Mouse (Mus musculus) kidney, embryonic 15.5 days (tissue): ENCODE results near the gene Arl14ep. TPM values are rescaled to one million over a fixed set of nuclear protein-coding genes. Genes with fewer than 3 reads are reported as not detected.
"Not testable (repeated sequence)": the region's sequence is repeated elsewhere in the genome, so short reads cannot be mapped to it uniquely, and the experiment has no call there.

Experiments
- ATAC-seq: fragments of 200-750 bp; cut with Nextera tagmentation; replicated peaks from 2 replicates; pipeline ENCODE4 v1.8.0; 2017; ENCODE audit warnings: moderate TSS enrichment; ENCODE audit not compliant: low FRiP score
- H3K27ac ChIP-seq: fragments of 300-500 bp; sonication (generic); 2 replicates; pipeline ENCODE4 v1.5.1; 2015; ENCODE audit warnings: mild to moderate bottlenecking, inconsistent platforms
- H3K27me3 ChIP-seq: fragments of 300-500 bp; sonication (generic); 2 replicates; pipeline ENCODE4 v1.6.1; 2015; ENCODE audit warnings: inconsistent platforms
- H3K36me3 ChIP-seq: fragments of 300-500 bp; sonication (generic); 2 replicates; pipeline ENCODE4 v1.6.1; 2015; ENCODE audit warnings: inconsistent platforms
- H3K4me1 ChIP-seq: fragments of 300-500 bp; sonication (generic); 2 replicates; pipeline ENCODE4 v1.6.1; 2015; ENCODE audit warnings: inconsistent platforms
- H3K4me2 ChIP-seq: fragments of 300-500 bp; sonication (generic); 2 replicates; pipeline ENCODE4 v1.6.1; 2015; ENCODE audit warnings: moderate library complexity, mild to moderate bottlenecking, inconsistent platforms
- H3K4me3 ChIP-seq: fragments of 300-500 bp; sonication (generic); replicated peaks from 2 replicates; pipeline ENCODE4 v1.5.1; 2015; ENCODE audit warnings: mild to moderate bottlenecking, inconsistent platforms
- H3K9ac ChIP-seq: fragments of 300-500 bp; sonication (generic); 2 replicates; pipeline ENCODE4 v1.6.1; 2015; ENCODE audit warnings: mild to moderate bottlenecking, inconsistent platforms
- H3K9me3 ChIP-seq: fragments of 300-500 bp; sonication (generic); replicated peaks from 2 replicates; pipeline ENCODE4 v1.6.1; 2016; ENCODE audit warnings: inconsistent platforms
- WGBS: fragments of 180-500 bp; shearing (Covaris S2); methylation state at CpG from one replicate; pipeline ENCODE4 v1.1.7; 2015; ENCODE audit warnings: mixed read lengths; 5-methylcytosine and 5-hydroxymethylcytosine counted together
- polyA plus RNA-seq: library from polyadenylated mRNA; unstranded; fragments of >200 nt; fragmentation: Nextera tagmentation; extraction: Ambion mirVana; gene quantifications from 2 replicates; pipeline ENCODE4 v1.2.1, GENCODE M21; 2015

Arl14ep gene
- polyA plus RNA-seq, result 49.9 TPM in 2 replicates

- Histone ChIP-seq H3K4me1 (peaks cover 7% of the 10 kb centered on the region), H3K36me3 (peaks cover 3% of the 10 kb centered on the region; the same call in 1 of the 2 replicates), H3K9me3 (no peaks in the 10 kb centered on the region), H3K27me3 (no peaks in the 10 kb centered on the region), H3K27ac (peak within 1 kb of the TSS; percentile 33), H3K4me2 (peak within 1 kb of the TSS; percentile 72), H3K9ac (peak within 1 kb of the TSS; percentile 66), H3K4me3 (peak within 1 kb of the TSS; percentile 58)
- peak; percentile 98 for ATAC-seq
- WGBS, result under 1% methylated on average over 36 of the region's 36 CpGs
These were observed at the start of gene Arl14ep for GRCm38 (mm10) chr2:106973959-106974639. Gene Arl14ep, minus strand, starts transcription at chr2:106974424.

DNA sequence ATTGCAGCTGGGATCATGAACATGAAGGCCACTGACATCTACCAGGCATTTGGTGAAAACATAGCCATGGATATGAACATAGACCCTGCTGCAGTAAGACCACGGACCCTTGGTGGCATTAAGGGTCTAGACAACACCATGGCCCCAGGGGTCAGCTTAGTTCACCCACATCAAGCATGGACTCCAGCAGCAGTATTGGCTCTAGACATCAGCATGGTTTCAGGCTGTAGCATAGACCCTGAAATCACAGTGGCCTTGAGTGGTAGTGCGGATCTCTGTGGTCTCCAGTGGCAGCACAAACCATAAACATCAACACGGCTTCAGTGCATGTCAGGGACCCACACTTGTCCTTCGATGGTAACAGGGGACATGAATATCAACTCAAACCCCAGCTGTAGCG, 48.5 kb upstream of the Arl14ep start:
- Histone ChIP-seq H3K4me3 (no peak overlapping the region), H3K27ac (no peak overlapping the region), H3K9ac (no peak overlapping the region), H3K36me3 (no peaks in the 10 kb centered on the region), H3K27me3 (no peaks in the 10 kb centered on the region), H3K4me2 (no peak overlapping the region), H3K4me1 (no peaks in the 10 kb centered on the region), H3K9me3 (no peaks in the 10 kb centered on the region)
- no peak for ATAC-seq
- WGBS, result 94% methylated on average over 5 of the region's 5 CpGs

- H3K9ac ChIP-seq, result no peak overlapping the region
- no peak overlapping the region for H3K4me2 ChIP-seq
- 35% methylated on average over 2 of the region's 2 CpGs for WGBS
- ATAC-seq, result no peak
- no peaks in the 10 kb centered on the region for H3K27me3 ChIP-seq
- no peaks in the 10 kb centered on the region for H3K4me1 ChIP-seq
- H3K36me3 ChIP-seq, result no peaks in the 10 kb centered on the region
- no peak overlapping the region for H3K27ac ChIP-seq
- no peak overlapping the region for H3K4me3 ChIP-seq
- no peaks in the 10 kb centered on the region for H3K9me3 ChIP-seq
These were observed 45.1 kb upstream of the Arl14ep start for GRCm38 (mm10) chr2:107019331-107019730.

DNA sequence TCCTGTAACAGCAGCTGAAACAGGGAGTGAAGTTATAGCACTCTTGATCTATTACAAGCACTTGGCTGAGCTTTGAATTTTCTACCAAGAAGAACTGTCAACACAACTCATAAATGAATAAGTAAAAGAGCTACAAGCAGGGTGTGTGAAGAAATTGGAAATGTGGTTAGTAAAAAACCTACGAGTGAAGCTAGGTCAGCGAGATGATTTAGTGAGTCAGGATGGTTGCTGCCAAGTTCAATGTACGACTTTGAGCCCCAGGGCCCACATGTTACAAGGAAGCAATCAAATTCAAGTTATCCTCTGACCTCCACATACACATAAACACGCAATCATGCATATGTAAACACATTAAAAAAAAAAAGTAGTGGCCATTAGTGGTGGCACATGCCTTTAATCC, 38.9 kb upstream of the Arl14ep start:
- Histone ChIP-seq H3K9ac (no peak overlapping the region), H3K4me1 (no peaks in the 10 kb centered on the region), H3K4me3 (no peak overlapping the region), H3K4me2 (no peak overlapping the region), H3K36me3 (no peaks in the 10 kb centered on the region), H3K27me3 (no peaks in the 10 kb centered on the region), H3K9me3 (no peaks in the 10 kb centered on the region), H3K27ac (no peak overlapping the region)
- WGBS, result 78% methylated on average over 4 of the region's 4 CpGs
- no peak for ATAC-seq

GRCm38 (mm10) chr2:107012318-107012717, 38.1 kb upstream of the Arl14ep start:
- Histone ChIP-seq H3K9ac (no peak overlapping the region), H3K9me3 (no peaks in the 10 kb centered on the region), H3K4me3 (no peak overlapping the region), H3K4me1 (no peaks in the 10 kb centered on the region), H3K4me2 (no peak overlapping the region), H3K36me3 (no peaks in the 10 kb centered on the region), H3K27me3 (no peaks in the 10 kb centered on the region), H3K27ac (no peak overlapping the region)
- no peak for ATAC-seq
- WGBS, result 84% methylated on average over 4 of the region's 4 CpGs

DNA sequence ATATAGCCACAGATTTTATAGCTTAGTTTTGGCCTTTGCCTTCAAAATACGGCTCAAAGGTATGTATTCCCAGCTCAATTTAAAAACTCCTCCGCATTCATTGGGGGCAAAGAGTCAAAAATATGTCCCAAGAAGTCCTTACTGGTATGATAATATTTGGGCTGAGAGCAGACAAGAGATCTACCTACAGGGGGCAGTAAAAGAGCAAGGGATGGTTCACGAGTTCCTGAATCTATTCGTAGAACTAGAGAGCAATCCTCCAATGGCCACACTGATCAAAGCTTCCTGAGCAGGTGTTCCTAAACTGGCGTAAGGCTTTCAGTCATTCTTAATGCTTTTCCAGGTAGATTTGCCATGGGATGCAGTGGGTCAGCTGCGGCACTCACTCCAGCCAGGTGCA, 35.9 kb upstream of the Arl14ep start:
- Histone ChIP-seq H3K9me3 (no peaks in the 10 kb centered on the region), H3K4me1 (no peaks in the 10 kb centered on the region), H3K4me2 (no peak overlapping the region), H3K27me3 (no peaks in the 10 kb centered on the region), H3K27ac (no peak overlapping the region), H3K9ac (no peak overlapping the region), H3K36me3 (no peaks in the 10 kb centered on the region), H3K4me3 (no peak overlapping the region)
- 84% methylated on average over 6 of the region's 6 CpGs for WGBS
- no peak for ATAC-seq

DNA sequence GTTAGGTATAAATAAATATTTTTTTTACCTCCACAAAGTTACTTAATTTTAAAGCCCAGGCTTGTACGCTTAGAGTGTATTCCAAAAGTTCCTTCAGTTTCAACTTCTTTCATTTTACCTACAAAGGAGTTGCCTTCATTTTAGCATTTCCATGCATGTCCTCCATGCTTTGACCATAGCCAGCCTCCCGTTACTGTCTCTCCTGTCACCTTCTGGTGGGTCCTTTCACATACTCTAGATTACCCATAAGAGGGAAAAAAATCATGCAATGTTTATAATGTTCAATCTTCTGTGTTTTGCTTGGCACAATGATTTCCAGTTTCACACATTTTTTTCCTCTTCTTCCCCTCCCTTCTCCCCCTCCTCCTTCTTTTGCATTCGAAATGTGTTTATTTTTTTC, 32.2 kb upstream of the Arl14ep start:
- Histone ChIP-seq H3K27ac (no peak overlapping the region), H3K36me3 (no peaks in the 10 kb centered on the region), H3K9me3 (no peaks in the 10 kb centered on the region), H3K4me2 (no peak overlapping the region), H3K4me3 (no peak overlapping the region), H3K4me1 (no peaks in the 10 kb centered on the region), H3K9ac (no peak overlapping the region), H3K27me3 (no peaks in the 10 kb centered on the region)
- WGBS, result 74% methylated on average over 3 of the region's 3 CpGs
- ATAC-seq, result no peak

- H3K4me3 ChIP-seq, H3K36me3 ChIP-seq, ATAC-seq, H3K4me2 ChIP-seq, H3K9ac ChIP-seq, H3K9me3 ChIP-seq, H3K27me3 ChIP-seq, H3K27ac ChIP-seq, H3K4me1 ChIP-seq: not testable (repeated sequence)
- WGBS, result 84% methylated on average over 4 of the region's 4 CpGs
These were observed 31.7 kb upstream of the Arl14ep start for GRCm38 (mm10) chr2:107005876-107006275.

DNA sequence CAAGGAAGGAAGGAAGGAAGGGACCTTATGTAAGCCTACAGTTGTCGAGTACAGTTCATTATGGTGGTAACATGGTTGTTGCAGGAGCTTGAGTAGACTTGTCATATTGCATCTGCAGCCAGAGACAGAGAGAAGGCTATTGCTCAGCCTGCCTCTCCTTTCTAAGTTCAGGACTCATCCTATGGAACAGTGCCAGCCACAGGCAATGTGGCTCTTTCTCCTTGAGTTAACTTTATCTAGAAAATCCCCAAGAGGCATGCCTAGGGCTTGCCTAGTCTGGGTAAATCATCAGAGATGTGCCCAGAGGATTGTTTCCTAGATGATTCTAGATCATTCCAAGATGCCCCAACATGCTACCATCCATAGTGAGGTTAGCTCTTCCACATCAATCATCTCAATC, 17.0 kb upstream of the Arl14ep start:
- 79% methylated on average over 1 of the region's 1 CpGs for WGBS
- Histone ChIP-seq H3K4me1 (no peaks in the 10 kb centered on the region), H3K9ac (no peak overlapping the region), H3K4me2 (no peak overlapping the region), H3K36me3 (no peaks in the 10 kb centered on the region), H3K9me3 (no peaks in the 10 kb centered on the region), H3K27ac (no peak overlapping the region), H3K27me3 (no peaks in the 10 kb centered on the region), H3K4me3 (no peak overlapping the region)
- no peak for ATAC-seq

GRCm38 (mm10) chr2:106984945-106985344, 10.7 kb upstream of the Arl14ep start:
- ATAC-seq, result no peak

DNA sequence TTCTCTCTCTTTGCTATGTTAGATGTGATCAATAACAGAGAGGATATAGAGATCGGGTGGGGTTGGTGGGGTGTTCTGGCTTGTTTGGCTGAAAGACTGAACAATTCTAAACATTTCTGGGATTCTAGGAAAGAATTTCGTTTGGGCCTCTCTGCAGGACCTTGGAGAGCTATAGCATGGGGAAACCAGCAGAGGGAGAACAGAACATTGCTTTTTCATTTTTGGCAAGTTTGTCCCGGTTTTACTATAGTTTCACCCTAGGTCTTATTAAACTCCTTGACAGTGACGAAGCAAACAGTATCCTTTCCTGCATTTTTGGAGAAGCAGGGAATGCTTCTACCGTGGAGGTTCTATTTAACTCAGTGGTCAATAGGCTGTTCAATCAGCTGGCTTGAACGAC, 8.3 kb upstream of the Arl14ep start:
- no peak overlapping the region for H3K9ac ChIP-seq
- ATAC-seq, result no peak
- H3K4me1 ChIP-seq, result no peaks in the 10 kb centered on the region
- WGBS, result 49% methylated on average over 6 of the region's 6 CpGs
- H3K4me3 ChIP-seq, result no peak overlapping the region
- no peaks in the 10 kb centered on the region for H3K27me3 ChIP-seq
- no peaks in the 10 kb centered on the region for H3K9me3 ChIP-seq
- H3K4me2 ChIP-seq, result no peak overlapping the region
- no peak overlapping the region for H3K27ac ChIP-seq
- H3K36me3 ChIP-seq, result no peaks in the 10 kb centered on the region

More at GRCm38 (mm10) chr2:106984945-106985344, 10.7 kb upstream of the Arl14ep start:
- H3K9me3 ChIP-seq, result no peaks in the 10 kb centered on the region
- H3K27me3 ChIP-seq, result no peaks in the 10 kb centered on the region
- no peaks in the 10 kb centered on the region for H3K4me1 ChIP-seq
- H3K4me2 ChIP-seq, result no peak overlapping the region
- 84% methylated on average over 2 of the region's 2 CpGs for WGBS
- no peak overlapping the region for H3K9ac ChIP-seq
- no peak overlapping the region for H3K27ac ChIP-seq
- H3K36me3 ChIP-seq, result no peaks in the 10 kb centered on the region
- H3K4me3 ChIP-seq, result no peak overlapping the region

- ATAC-seq, result no peak
- H3K9me3 ChIP-seq, result no peaks in the 10 kb centered on the region
- H3K36me3 ChIP-seq, result no peaks in the 10 kb centered on the region
- WGBS, result 86% methylated on average over 3 of the region's 3 CpGs
- no peak overlapping the region for H3K4me3 ChIP-seq
- no peak overlapping the region for H3K9ac ChIP-seq
- no peaks in the 10 kb centered on the region for H3K27me3 ChIP-seq
- H3K4me1 ChIP-seq, result peaks cover 7% of the 10 kb centered on the region
- H3K4me2 ChIP-seq, result no peak overlapping the region
- no peak overlapping the region for H3K27ac ChIP-seq
These were observed 2.2 kb upstream of the Arl14ep start for GRCm38 (mm10) chr2:106976472-106976871.
